Mouse (Mus musculus) liver, adult 2 months (tissue): ENCODE measurements around the gene Vmn1r27. TPM values are rescaled to one million over a fixed set of nuclear protein-coding genes. Genes with fewer than 3 reads are reported as not detected.

Experiments used
- DNase-seq: peaks from one replicate; pipeline ENCODE4 v3.0.0-alpha.2; 2011; ENCODE audit warnings: low read depth, low spot score; ENCODE audit errors: extremely low read depth
- H3K27ac ChIP-seq: fragments of 200-500 bp; replicated peaks from 2 replicates; pipeline ENCODE4 v1.5.1; 2012; ENCODE audit warnings: low read depth, mild to moderate bottlenecking, control low read depth, inconsistent platforms, low read length; ENCODE audit not compliant: insufficient read depth
- H3K27me3 ChIP-seq: fragments of 200-500 bp; 2 replicates; pipeline ENCODE4 v1.6.1; 2012; ENCODE audit warnings: mild to moderate bottlenecking, moderate library complexity, low read length, inconsistent platforms; ENCODE audit not compliant: control insufficient read depth, insufficient read depth
- H3K36me3 ChIP-seq: fragments of 200-500 bp; 2 replicates; pipeline ENCODE4 v1.6.1; 2012; ENCODE audit warnings: low read length, inconsistent platforms; ENCODE audit not compliant: control insufficient read depth, insufficient read depth
- H3K4me1 ChIP-seq: fragments of 200-500 bp; 2 replicates; pipeline ENCODE4 v1.6.1; 2011; ENCODE audit warnings: low read length; ENCODE audit not compliant: control insufficient read depth, insufficient read depth
- H3K4me3 ChIP-seq: fragments of 200-500 bp; 2 replicates; pipeline ENCODE4 v1.5.1; 2011; ENCODE audit warnings: low read depth, mild to moderate bottlenecking, control low read depth, low read length, moderate library complexity; ENCODE audit not compliant: insufficient read depth
- H3K79me2 ChIP-seq: fragments of 200-500 bp; 2 replicates; pipeline ENCODE4 v1.6.1; 2012; ENCODE audit warnings: inconsistent platforms, mild to moderate bottlenecking, low read length, moderate library complexity; ENCODE audit not compliant: control insufficient read depth, insufficient read depth
- H3K9ac ChIP-seq: fragments of 200-500 bp; 2 replicates; pipeline ENCODE4 v1.6.1; 2012; ENCODE audit warnings: low read depth, mild to moderate bottlenecking, control low read depth, inconsistent platforms, low read length
- CTCF ChIP-seq: fragments of 200-500 bp; IDR thresholded peaks from 2 replicates; pipeline ENCODE4 v1.5.1; 2011; ENCODE audit warnings: low read depth, low read length, control low read depth
- POLR2A ChIP-seq: fragments of 200-500 bp; IDR thresholded peaks from 2 replicates; pipeline ENCODE4 v1.6.1; 2011; ENCODE audit warnings: low read length, control low read depth; ENCODE audit not compliant: insufficient read depth; ENCODE audit errors: extremely low read depth
- WGBS: fragments of 180-500 bp; shearing (Covaris S2); methylation state at CpG from one replicate; pipeline ENCODE4 v1.1.7; 2018; 5-methylcytosine and 5-hydroxymethylcytosine counted together
- polyA plus RNA-seq: library from polyadenylated mRNA; depleted of rRNA; stranded (reverse); fragments of >200 nt; gene quantifications from 2 replicates; pipeline ENCODE4 v1.2.3, GENCODE M21; 2012; rRNA removed
- total RNA-seq: library from RNA; depleted of rRNA; stranded (reverse); fragments of >200 nt; gene quantifications from 2 replicates; pipeline ENCODE4 v1.2.3, GENCODE M21; 2014; rRNA removed

Gene Vmn1r27
- total RNA-seq (not detected in 2 replicates), polyA plus RNA-seq (not detected in 2 replicates)

GRCm38 (mm10) chr6:58218721-58219120 lies at the start of gene Vmn1r27:
TSS of gene Vmn1r27 (minus strand) at chr6:58218821.
- no peaks in the 10 kb centered on the region for H3K36me3 ChIP-seq
- H3K27me3 ChIP-seq = no peaks in the 10 kb centered on the region
- H3K79me2 ChIP-seq = no peaks in the 10 kb centered on the region
- H3K4me3 ChIP-seq = no peak within 1 kb of the TSS
- no peak within 1 kb of the TSS for H3K27ac ChIP-seq
- 75% methylated on average over 2 of the region's 2 CpGs for WGBS
- no peak for DNase-seq
- TF ChIP-seq POLR2A (no peak), CTCF (no peak)
- no peak within 1 kb of the TSS for H3K9ac ChIP-seq
- H3K4me1 ChIP-seq = no peaks in the 10 kb centered on the region

- TF ChIP-seq POLR2A = no peak
- no peak for TF ChIP-seq CTCF
- WGBS = 82% methylated on average over 1 of the region's 1 CpGs
- Histone ChIP-seq H3K79me2 (no peaks in the 10 kb centered on the region), H3K27ac (no peak within 1 kb of the TSS), H3K27me3 (no peaks in the 10 kb centered on the region), H3K4me3 (no peak within 1 kb of the TSS), H3K36me3 (no peaks in the 10 kb centered on the region), H3K4me1 (no peaks in the 10 kb centered on the region), H3K9ac (no peak within 1 kb of the TSS)
- DNase-seq = no peak
These were observed 43.1 kb upstream of the Vmn1r27 start, which contains the start of gene Vmn1r28 for GRCm38 (mm10) chr6:58261737-58262136. TSS of gene Vmn1r28 (plus strand) at chr6:58262037.

- TF ChIP-seq CTCF (no peak), POLR2A (no peak)
- H3K36me3 ChIP-seq = no peaks in the 10 kb centered on the region
- no peaks in the 10 kb centered on the region for H3K79me2 ChIP-seq
- DNase-seq = no peak
- H3K27ac ChIP-seq = no peak overlapping the region
- H3K9ac ChIP-seq = no peak overlapping the region
- no peaks in the 10 kb centered on the region for H3K27me3 ChIP-seq
- no peak overlapping the region for H3K4me3 ChIP-seq
- no peaks in the 10 kb centered on the region for H3K4me1 ChIP-seq
- WGBS = 62% methylated on average over 2 of the region's 2 CpGs
These were observed 2.5 kb downstream of the Vmn1r27 start for GRCm38 (mm10) chr6:58216119-58216518.

Other genes starting within 250 kb of the Vmn1r27 start
- gene Vmn1r25, start 238.0 kb downstream of the Vmn1r27 start, total RNA-seq = not detected in 2 replicates
- not detected in 2 replicates for gene Vmn1r25, start 238.0 kb downstream of the Vmn1r27 start, polyA plus RNA-seq
- not detected in 2 replicates for gene Vmn1r26, start 203.7 kb downstream of the Vmn1r27 start, total RNA-seq
- gene Vmn1r26, start 203.7 kb downstream of the Vmn1r27 start, polyA plus RNA-seq = not detected in 2 replicates
- gene Vmn1r28, start 43.2 kb upstream of the Vmn1r27 start, total RNA-seq = not detected in 2 replicates
- gene Vmn1r28, start 43.2 kb upstream of the Vmn1r27 start, polyA plus RNA-seq = not detected in 2 replicates
- gene Vmn1r29, start 82.7 kb upstream of the Vmn1r27 start, total RNA-seq = not detected in 2 replicates
- gene Vmn1r29, start 82.7 kb upstream of the Vmn1r27 start, polyA plus RNA-seq = not detected in 2 replicates
- not detected in 2 replicates for gene Vmn1r30, start 224.6 kb upstream of the Vmn1r27 start, total RNA-seq
- not detected in 2 replicates for gene Vmn1r30, start 224.6 kb upstream of the Vmn1r27 start, polyA plus RNA-seq